Mouse (Mus musculus) MEL (cell line): ENCODE results near the gene Wnt9a.

Experiments
- CHD2 ChIP-seq: IDR thresholded peaks from 2 replicates; pipeline ENCODE4 v1.6.1; 2011; ENCODE audit warnings: low read length, improper control_type of control experiment
- CTCF ChIP-seq, 3 experiments: IDR thresholded peaks in 2 of 3; conservative IDR thresholded peaks in 1 of 3; 2 replicates each; pipeline ENCODE4 v1.5.1; 2011 to 2012; ENCODE audit warnings: low read length in 3 of 3, low read depth in 2 of 3, mild to moderate bottlenecking in 2 of 3, improper control_type of control experiment in 1 of 3, inconsistent platforms in 1 of 3, mixed read lengths in 1 of 3, moderate library complexity in 1 of 3; ENCODE audit not compliant: control insufficient read depth in 1 of 3, insufficient read depth in 1 of 3, poor library complexity in 1 of 3, severe bottlenecking in 1 of 3
- POLR2A ChIP-seq, 2 experiments: IDR thresholded peaks; 2 replicates each; pipeline ENCODE4 v1.6.1; 2011 to 2012; ENCODE audit warnings: low read length in 2 of 2, mild to moderate bottlenecking in 2 of 2, control low read depth in 1 of 2, improper control_type of control experiment in 1 of 2, low read depth in 1 of 2, moderate library complexity in 1 of 2; ENCODE audit not compliant: control insufficient read depth in 1 of 2, insufficient read depth in 1 of 2, poor library complexity in 1 of 2
- USF2 ChIP-seq, 2 experiments: IDR thresholded peaks; 2 replicates each; pipeline ENCODE4 v1.6.1; 2011 to 2012; ENCODE audit warnings: improper control_type of control experiment in 2 of 2, low read length in 2 of 2, borderline replicate concordance in 1 of 2, inconsistent platforms in 1 of 2, low read depth in 1 of 2, mild to moderate bottlenecking in 1 of 2; ENCODE audit not compliant: insufficient read depth in 1 of 2

DNA sequence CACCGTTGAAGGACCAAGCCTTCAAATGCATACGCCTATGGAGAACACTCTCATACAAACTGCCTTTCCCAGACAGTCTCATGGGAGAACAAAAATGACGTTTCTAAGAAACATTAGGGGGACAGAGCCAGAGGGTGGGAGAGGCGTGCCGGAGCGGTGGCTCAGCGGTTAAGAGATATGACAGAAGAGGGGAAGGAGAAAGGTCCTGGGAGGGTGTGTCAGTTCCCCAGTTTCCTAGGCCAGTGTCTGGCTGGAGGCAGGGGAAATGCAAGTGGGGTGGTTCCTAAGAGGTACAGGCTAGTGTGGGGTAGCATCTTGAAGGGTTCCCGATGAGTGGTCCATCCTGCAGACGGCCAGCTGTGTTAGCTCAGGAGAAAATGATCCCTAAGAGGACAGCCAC lies 54.6 kb downstream of the Wnt9a start:
- TF ChIP-seq CHD2 (no peak), POLR2A (IDR thresholded peaks at IDR 0.05; ENCODE audit: control insufficient read depth in 1 of 2, insufficient read depth in 1 of 2, low read depth in 1 of 2, low read length in 2 of 2, poor library complexity in 1 of 2) (no peak), USF2 (IDR thresholded peaks at IDR 0.05; ENCODE audit: borderline replicate concordance in 1 of 2, insufficient read depth in 1 of 2, low read depth in 1 of 2, low read length in 2 of 2) (no peak), CTCF (IDR thresholded peaks at IDR 0.05 in 2 of 3, conservative IDR thresholded peaks at IDR 0.05 in 1 of 3; ENCODE audit: control insufficient read depth in 1 of 3, insufficient read depth in 1 of 3, low read depth in 2 of 3, low read length in 3 of 3, poor library complexity in 1 of 3, severe bottlenecking in 1 of 3) (no peak)
